Mouse (Mus musculus) gastrocnemius, adult 2 months (tissue): ENCODE measurements at regions not wholly inside any gene's neighbourhood (a gene's known extent, or its start where the extent isn't known, plus 50 kb on each side); places are given as distances from the start of the nearest gene placed in this dataset.
A peak's percentile ranks its signal among the peaks of the same experiment; 100 is the strongest.
"Not testable (repeated sequence)": the region's sequence is repeated elsewhere in the genome, so short reads cannot be mapped to it uniquely, and the experiment has no call there.

Experiments used
- DNase-seq: peaks from one replicate; pipeline ENCODE4 v3.0.0; 2022
- H3K27ac ChIP-seq: fragments of 200-600 bp; 2 replicates; pipeline ENCODE4 v1.8.1; 2022; ENCODE audit warnings: mild to moderate bottlenecking
- H3K4me3 ChIP-seq: fragments of 200-600 bp; 2 replicates; pipeline ENCODE4 v1.8.1; 2022; ENCODE audit warnings: mild to moderate bottlenecking, moderate library complexity
- CTCF ChIP-seq: fragments of 200-600 bp; IDR thresholded peaks from 2 replicates; pipeline ENCODE4 v1.8.1; 2022; ENCODE audit warnings: antibody characterized with exemption, mild to moderate bottlenecking, moderate library complexity
- intact Hi-C: fragments of 180-260 bp; cut with DNase I; formaldehyde crosslinking; loops from one replicate; pipeline ENCODE4 v1.15.1; 2025

DNA sequence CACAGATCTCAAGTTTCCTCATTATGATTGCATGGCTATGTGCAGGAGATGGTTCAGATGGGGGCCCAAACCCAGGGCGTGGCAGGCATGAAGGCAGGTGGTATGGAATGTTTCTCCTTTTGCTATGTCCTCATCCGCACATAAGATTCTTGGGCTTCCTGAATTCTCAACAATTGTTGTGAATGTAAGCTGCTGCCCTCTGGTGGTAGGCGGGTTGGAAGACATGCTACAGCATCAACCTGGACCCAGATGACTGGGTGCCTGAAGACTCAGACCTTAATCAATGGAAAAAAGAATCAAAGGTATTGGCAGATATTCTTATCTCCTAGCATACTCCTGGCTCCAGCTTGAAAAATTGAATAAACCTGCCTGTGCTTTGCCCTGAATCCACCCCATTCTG, 211.3 kb upstream of the Gm4985 start:
- H3K27ac ChIP-seq, intact Hi-C loops, H3K4me3 ChIP-seq, DNase-seq: not testable (repeated sequence)
- TF ChIP-seq CTCF: peak; percentile 11; the same call in 1 of the 2 replicates

GRCm38 (mm10) chrX:24161654-24162053, 202.9 kb upstream of the Gm4985 start:
- intact Hi-C loops, H3K27ac ChIP-seq, DNase-seq, H3K4me3 ChIP-seq: not testable (repeated sequence)
- peak; percentile 35 for TF ChIP-seq CTCF

DNA sequence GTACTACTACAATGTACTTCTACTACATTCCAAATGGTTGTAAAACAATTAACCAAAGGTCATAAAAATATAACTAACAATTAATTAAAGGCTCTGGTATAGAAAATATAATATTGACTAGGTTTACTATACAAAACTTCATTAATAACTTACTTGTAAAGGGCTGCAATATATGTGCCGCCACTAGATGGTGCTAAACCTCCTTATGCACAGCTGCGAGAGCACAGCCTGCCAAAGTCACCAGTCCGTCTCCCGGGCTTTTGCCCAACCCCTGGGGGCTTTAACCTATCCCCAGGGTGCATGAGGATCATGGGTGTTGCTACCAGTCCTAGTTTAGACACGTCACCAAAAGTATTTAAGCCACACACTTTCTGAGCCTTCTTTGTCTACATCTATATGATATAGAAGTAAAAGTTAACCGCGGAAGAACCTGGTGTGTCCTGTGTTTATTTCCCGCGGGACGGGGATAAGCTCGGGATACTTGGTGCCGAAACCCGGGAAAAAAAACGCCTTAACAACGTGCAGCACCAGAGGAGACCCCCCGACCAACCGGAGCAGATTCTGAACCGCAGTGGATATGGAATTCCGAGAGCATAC, 194.6 kb upstream of the Gm4985 start:
- peak; percentile 38; the same call in 1 of the 2 replicates for TF ChIP-seq CTCF
- intact Hi-C loops, DNase-seq: not testable (repeated sequence)

More for the DNA sequence above, 194.6 kb upstream of the Gm4985 start:
- not testable (repeated sequence) for H3K4me3 ChIP-seq, H3K27ac ChIP-seq
